Mouse (Mus musculus) kidney, adult 2 months (tissue): ENCODE data around the gene Atp1a1.

Experiments used
- CTCF ChIP-seq: fragments of 200-500 bp; conservative IDR thresholded peaks from 2 replicates; pipeline ENCODE4 v1.5.1; 2011; ENCODE audit warnings: low read depth, mild to moderate bottlenecking, control low read depth, low read length, moderate library complexity, mixed read lengths; ENCODE audit not compliant: insufficient read depth, insufficient read length
- POLR2A ChIP-seq: fragments of 200-500 bp; IDR thresholded peaks from one replicate; pipeline ENCODE4 v1.6.1; 2011; ENCODE audit warnings: low read depth, low read length, control low read depth

DNA sequence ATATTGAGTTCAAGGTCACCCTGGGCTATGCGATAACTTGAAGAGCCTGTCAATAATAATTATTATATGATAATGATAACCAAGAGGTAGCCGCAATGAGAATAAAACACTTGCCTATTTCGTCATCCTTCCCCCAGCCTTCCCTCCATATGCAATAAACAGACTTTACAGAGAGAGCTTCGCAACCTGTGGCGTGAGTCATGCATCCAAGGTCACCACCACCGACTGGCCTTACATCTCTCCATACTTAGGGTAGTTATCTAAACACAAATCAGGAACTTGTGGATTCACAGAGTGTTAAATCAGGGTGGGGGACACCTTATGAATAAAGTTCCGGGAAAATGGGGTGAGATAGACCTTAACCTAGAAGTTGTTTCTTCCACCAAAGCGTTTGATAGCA is 13.0 kb upstream of the Atp1a1 start:
- no peak for TF ChIP-seq POLR2A
- TF ChIP-seq CTCF = no peak
